Mouse (Mus musculus) bone marrow, adult 2 months (tissue): Measurements from ENCODE around the gene Crym.

Experiments used
- CTCF ChIP-seq: fragments of 200-500 bp; IDR thresholded peaks from 2 replicates; pipeline ENCODE4 v1.5.1; 2011; ENCODE audit warnings: low read length, control low read depth; ENCODE audit not compliant: control insufficient read depth, insufficient read depth
- POLR2A ChIP-seq: fragments of 200-500 bp; IDR thresholded peaks from 2 replicates; pipeline ENCODE4 v1.6.1; 2011; ENCODE audit warnings: low read depth, mild to moderate bottlenecking, control low read depth, low read length, borderline replicate concordance; ENCODE audit not compliant: control insufficient read depth

DNA sequence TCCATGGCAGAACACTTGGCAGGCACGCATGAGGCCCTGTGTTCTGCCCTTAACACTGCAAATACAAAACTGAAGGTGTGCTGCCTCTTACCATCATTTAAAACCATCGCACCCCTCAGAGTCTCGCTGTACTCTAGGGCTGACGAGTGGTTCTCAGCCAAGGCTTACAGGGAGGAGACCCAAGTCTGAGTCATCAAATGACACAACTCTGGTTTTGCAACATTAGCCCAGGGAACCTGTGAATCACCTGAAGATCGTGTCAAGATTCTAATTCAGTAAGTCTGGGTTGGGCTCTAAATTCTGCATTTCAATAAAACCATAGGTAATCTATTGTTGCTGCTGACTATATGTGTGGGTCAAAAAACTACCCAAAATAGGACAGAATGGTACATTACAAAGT, 21.4 kb downstream of the Crym start:
- TF ChIP-seq CTCF (no peak), POLR2A (no peak)
